Mouse (Mus musculus) left cerebral cortex, adult 2 months (tissue): ENCODE measurements around the gene Fbxo33. TPM values are rescaled to one million over a fixed set of nuclear protein-coding genes. Genes with fewer than 3 reads are reported as not detected.
A peak's percentile ranks its signal among the peaks of the same experiment; 100 is the strongest.

Experiments used
- DNase-seq, 2 experiments: peaks; one replicate each; pipeline ENCODE4 v3.0.0; 2021 to 2022; ENCODE audit warnings: low spot score in 2 of 2, mixed read lengths in 1 of 2; ENCODE audit errors: extremely low spot score in 1 of 2
- H3K27ac ChIP-seq: fragments of 200-600 bp; 2 replicates; pipeline ENCODE4 v1.8.1; 2022
- H3K4me3 ChIP-seq: fragments of 200-600 bp; 2 replicates; pipeline ENCODE4 v1.8.1; 2022
- CTCF ChIP-seq: fragments of 200-600 bp; IDR thresholded peaks from 2 replicates; pipeline ENCODE4 v1.8.1; 2022; ENCODE audit warnings: antibody characterized with exemption, mild to moderate bottlenecking, moderate library complexity
- intact Hi-C: fragments of 180-260 bp; cut with DNase I; formaldehyde crosslinking; loops from one replicate; pipeline ENCODE4 v1.15.1; 2025
- microRNA-seq, 2 experiments: library from miRNA; unstranded; fragments of <30 nt; microRNA quantifications; one replicate each; pipeline ENCODE4 v1.2.0; 2021
- total RNA-seq, 2 experiments: library from RNA; stranded (reverse); gene quantifications; 2 replicates each; pipeline ENCODE4 v1.2.3; 2021

The Fbxo33 gene
- total RNA-seq, 2 experiments from 2014 or later = 64.8 to 71.4 TPM

GRCm38 (mm10) chr12:59195065-59195464 is 24.5 kb downstream of the Fbxo33 start:
- H3K4me3 ChIP-seq = no peak overlapping the region
- no peak for TF ChIP-seq CTCF
- no peak overlapping the region for H3K27ac ChIP-seq
- DNase-seq = no peak
- intact Hi-C loops = no loop called here

GRCm38 (mm10) chr12:59194341-59195003 is 25.1 kb downstream of the Fbxo33 start:
- intact Hi-C loops = no loop called here
- DNase-seq = no peak
- H3K4me3 ChIP-seq = no peak overlapping the region
- H3K27ac ChIP-seq = no peak overlapping the region
- TF ChIP-seq CTCF = no peak

- intact Hi-C loops = no loop called here
- DNase-seq = no peak
- H3K4me3 ChIP-seq = no peak overlapping the region
- H3K27ac ChIP-seq = no peak overlapping the region
- no peak for TF ChIP-seq CTCF
Measured at GRCm38 (mm10) chr12:59193637-59194036, 25.9 kb downstream of the Fbxo33 start.

DNA sequence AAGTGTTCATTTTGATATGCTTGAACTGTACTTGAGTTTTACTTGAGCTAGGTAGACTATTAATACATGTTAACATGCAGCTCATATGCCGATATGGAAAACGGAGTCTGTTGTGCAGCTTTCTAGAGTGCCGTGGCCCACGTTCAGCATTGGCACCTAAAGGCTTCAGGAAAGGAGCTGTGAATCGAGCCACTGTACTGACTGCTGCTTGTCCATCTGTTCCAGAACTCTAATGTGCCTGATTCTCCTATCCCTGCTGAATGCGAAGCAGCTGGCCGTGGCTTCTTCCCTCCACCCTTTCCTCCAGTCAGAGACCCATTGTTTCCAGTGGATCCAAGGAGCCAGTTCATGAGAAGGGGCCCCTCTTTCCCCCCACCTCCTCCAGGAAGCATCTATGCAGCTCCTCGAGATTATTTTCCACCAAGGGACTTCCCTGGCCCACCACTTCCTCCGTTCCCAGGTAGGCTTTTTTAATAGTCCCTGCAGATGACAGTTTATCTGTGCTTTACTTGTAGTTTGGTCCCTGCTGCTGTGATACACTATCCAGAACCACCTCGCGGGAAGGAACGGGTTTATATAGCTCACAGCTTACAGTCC is 31.3 kb downstream of the Fbxo33 start:
- TF ChIP-seq CTCF = no peak
- intact Hi-C loops = no loop called here
- DNase-seq = no peak
- Histone ChIP-seq H3K27ac (no peak overlapping the region), H3K4me3 (no peak overlapping the region)

DNA sequence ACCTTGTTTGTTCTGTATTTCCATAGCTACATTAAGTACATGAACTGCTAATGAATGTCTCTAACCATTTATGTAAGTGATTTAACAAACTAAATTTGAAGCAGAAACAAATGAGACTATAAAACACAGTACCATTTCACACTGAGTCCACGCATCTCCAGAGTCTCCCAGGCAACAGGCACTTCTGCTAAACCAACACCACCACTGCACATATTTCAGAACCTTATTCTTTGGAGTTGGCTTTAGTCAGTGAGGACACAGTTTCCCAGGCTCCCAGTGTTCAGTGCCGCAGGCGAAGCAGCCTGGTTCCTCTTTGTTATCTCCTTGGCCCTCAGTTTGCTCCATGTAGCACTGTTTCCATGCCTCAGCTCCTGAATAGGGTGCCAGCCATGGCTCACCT is 41.7 kb downstream of the Fbxo33 start:
- DNase-seq = peak in 1 of 2 experiments; percentile 21
- intact Hi-C loops = no loop called here
- TF ChIP-seq CTCF = no peak
- H3K27ac ChIP-seq = peak overlapping the region; percentile 76
- no peak overlapping the region for H3K4me3 ChIP-seq

- no peak for DNase-seq
- intact Hi-C loops = no loop called here
- Histone ChIP-seq H3K4me3 (no peak overlapping the region), H3K27ac (no peak overlapping the region)
- TF ChIP-seq CTCF = no peak
Measured at GRCm38 (mm10) chr12:59169935-59170334, 49.6 kb downstream of the Fbxo33 start.

GRCm38 (mm10) chr12:59166557-59166956 is 53.0 kb downstream of the Fbxo33 start:
- no peak for TF ChIP-seq CTCF
- Histone ChIP-seq H3K27ac (no peak overlapping the region), H3K4me3 (no peak overlapping the region)
- intact Hi-C loops = no loop called here
- no peak for DNase-seq

DNA sequence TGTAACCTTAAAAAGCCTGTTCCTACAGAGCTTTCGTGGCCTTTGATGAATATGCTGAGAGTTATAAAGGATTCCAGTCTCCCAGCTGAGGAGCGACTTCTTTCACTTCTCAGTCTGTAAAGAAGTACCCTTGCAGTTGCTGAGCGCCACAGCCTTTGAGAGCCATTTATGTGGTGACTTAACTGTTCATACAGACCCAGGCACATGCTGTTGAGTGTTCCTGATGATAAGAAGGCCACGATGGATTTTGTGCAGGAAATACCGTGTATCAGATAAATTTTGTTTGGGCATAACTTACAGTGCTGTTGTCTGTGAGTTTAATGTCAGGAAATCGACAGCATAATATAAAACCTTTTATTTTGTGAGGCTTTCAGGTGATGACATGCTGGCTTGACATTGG is 55.0 kb downstream of the Fbxo33 start:
- no peak for DNase-seq
- Histone ChIP-seq H3K4me3 (no peak overlapping the region), H3K27ac (no peak overlapping the region)
- intact Hi-C loops = no loop called here
- no peak for TF ChIP-seq CTCF

DNA sequence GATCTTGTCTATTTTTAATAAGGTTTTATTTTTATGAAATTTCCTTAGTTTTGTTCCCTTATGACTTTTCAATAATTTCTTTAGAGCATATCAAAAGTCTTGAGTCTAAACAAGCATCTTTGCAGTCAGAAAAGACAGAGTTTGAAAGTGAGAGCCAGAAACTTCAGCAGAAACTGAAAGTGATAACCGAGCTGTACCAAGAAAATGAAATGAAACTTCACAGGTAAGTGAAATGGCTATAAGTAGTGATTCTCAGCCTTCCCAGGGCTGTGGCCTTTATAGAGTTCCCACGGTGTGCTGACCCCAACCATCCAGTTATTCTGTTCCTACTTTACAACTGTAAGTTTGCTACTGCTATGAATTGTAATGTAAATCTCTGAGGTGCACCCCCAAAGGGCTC is 56.7 kb downstream of the Fbxo33 start:
- TF ChIP-seq CTCF = no peak
- no peak overlapping the region for H3K4me3 ChIP-seq
- no peak for DNase-seq
- intact Hi-C loops = no loop called here
- no peak overlapping the region for H3K27ac ChIP-seq

DNA sequence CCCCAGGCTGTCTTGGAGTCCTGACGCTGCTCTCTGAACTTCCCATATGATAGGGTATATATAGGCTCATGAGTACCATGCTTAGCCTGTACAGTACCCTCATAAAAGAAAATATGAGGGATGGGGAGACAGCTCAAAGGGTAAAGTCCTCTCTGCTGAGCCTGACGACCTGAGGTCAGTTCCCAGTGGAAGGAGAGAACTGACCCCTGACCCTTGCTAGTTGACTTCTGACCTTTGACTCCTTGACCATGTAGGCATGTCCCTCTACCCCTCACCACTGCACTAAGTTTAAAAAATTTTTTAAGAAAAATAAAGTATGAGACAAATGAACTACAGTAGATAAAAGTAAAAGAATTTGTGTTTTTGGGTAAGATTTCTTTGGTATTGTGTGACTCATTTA is 58.4 kb downstream of the Fbxo33 start:
- intact Hi-C loops = no loop called here
- Histone ChIP-seq H3K27ac (no peak overlapping the region), H3K4me3 (no peak overlapping the region)
- no peak for TF ChIP-seq CTCF
- no peak for DNase-seq

Small RNAs within 50 kb of the gene (microRNA-seq; reads per million reads assigned to microRNA genes)
- gene Gm27284 = 0 reads per million in 2 experiments

Other genes starting within 250 kb of the Fbxo33 start
- gene Sec23a, start 207.7 kb downstream of the Fbxo33 start, total RNA-seq = 100 to 1,000 TPM in 1 of 2 experiments, 10 to 100 TPM in 1; 98.9 to 103 TPM
- gene Gemin2, start 206.3 kb downstream of the Fbxo33 start, total RNA-seq = 1 to 10 TPM; 7.0 to 7.3 TPM
- 100 to 1,000 TPM; 107 to 121 TPM for gene Trappc6b, start 158.3 kb downstream of the Fbxo33 start, total RNA-seq
- gene Pnn, start 152.8 kb downstream of the Fbxo33 start, total RNA-seq = 10 to 100 TPM; 62.6 to 65.5 TPM
- gene Mia2, start 123.9 kb downstream of the Fbxo33 start, total RNA-seq = 10 to 100 TPM; 42.4 to 47.4 TPM